Mouse (Mus musculus): Measurements from ENCODE around the gene Gm20696. TPM values are rescaled to one million over a fixed set of nuclear protein-coding genes. Genes with fewer than 3 reads are reported as not detected.

Gm20696 gene
- polyA plus RNA-seq, 1 experiment from 2014 or later = 2.3 TPM

- H3K27ac ChIP-seq (ENCODE audit: low read length) = no peak overlapping the region
- H3K27me3 ChIP-seq (ENCODE audit: control insufficient read depth, insufficient read depth, low read length) = no peaks in the 10 kb centered on the region
- H3K36me3 ChIP-seq (ENCODE audit: control insufficient read depth, insufficient read depth) = peaks cover 5% of the 10 kb centered on the region; the same call in 1 of the 2 replicates
- WGBS = 66% methylated on average over 14 of the region's 14 CpGs
- ATAC-seq (replicated peaks; ENCODE audit: extremely low read depth, insufficient read depth, low FRiP score) = no peak
- H3K4me1 ChIP-seq (ENCODE audit: control insufficient read depth, insufficient read depth, low read length) = peaks cover 3% of the 10 kb centered on the region; the same call in 1 of the 2 replicates
- H3K4me2 ChIP-seq (ENCODE audit: low read depth, low read length) = no peak overlapping the region
- no peak overlapping the region for H3K9ac ChIP-seq (ENCODE audit: low read length)
- H3K9me3 ChIP-seq (replicated peaks; ENCODE audit: control insufficient read depth, low read length) = no peaks in the 10 kb centered on the region; the same call in 1 of the 2 replicates
- no peak overlapping the region for H3K4me3 ChIP-seq (ENCODE audit: low read length)
Measured at GRCm38 (mm10) chr6:99309466-99310170, 357.0 kb downstream of the Gm20696 start.

GRCm38 (mm10) chr6:99305751-99306150 lies 360.8 kb downstream of the Gm20696 start:
- ATAC-seq (replicated peaks; ENCODE audit: extremely low read depth, insufficient read depth, low FRiP score) = no peak

GRCm38 (mm10) chr6:99305236-99305635 lies 361.4 kb downstream of the Gm20696 start:
- Histone ChIP-seq H3K27ac (ENCODE audit: low read length) (no peak overlapping the region), H3K4me3 (ENCODE audit: low read length) (no peak overlapping the region), H3K9me3 (replicated peaks; ENCODE audit: control insufficient read depth, low read length) (no peaks in the 10 kb centered on the region), H3K27me3 (ENCODE audit: control insufficient read depth, insufficient read depth, low read length) (no peaks in the 10 kb centered on the region), H3K4me1 (ENCODE audit: control insufficient read depth, insufficient read depth, low read length) (peaks cover 6% of the 10 kb centered on the region; the same call in 1 of the 2 replicates), H3K9ac (ENCODE audit: low read length) (no peak overlapping the region), H3K4me2 (ENCODE audit: low read depth, low read length) (no peak overlapping the region), H3K36me3 (ENCODE audit: control insufficient read depth, insufficient read depth) (peaks cover 5% of the 10 kb centered on the region; the same call in 1 of the 2 replicates)
- WGBS = 87% methylated on average over 3 of the region's 3 CpGs
- ATAC-seq (replicated peaks; ENCODE audit: extremely low read depth, insufficient read depth, low FRiP score) = no peak

More at GRCm38 (mm10) chr6:99305751-99306150, 360.8 kb downstream of the Gm20696 start:
- Histone ChIP-seq H3K9me3 (replicated peaks; ENCODE audit: control insufficient read depth, low read length) (no peaks in the 10 kb centered on the region), H3K4me2 (ENCODE audit: low read depth, low read length) (no peak overlapping the region), H3K4me1 (ENCODE audit: control insufficient read depth, insufficient read depth, low read length) (peaks cover 6% of the 10 kb centered on the region; the same call in 1 of the 2 replicates), H3K36me3 (ENCODE audit: control insufficient read depth, insufficient read depth) (peaks cover 5% of the 10 kb centered on the region; the same call in 1 of the 2 replicates), H3K27ac (ENCODE audit: low read length) (no peak overlapping the region), H3K27me3 (ENCODE audit: control insufficient read depth, insufficient read depth, low read length) (no peaks in the 10 kb centered on the region), H3K9ac (ENCODE audit: low read length) (no peak overlapping the region), H3K4me3 (ENCODE audit: low read length) (no peak overlapping the region)
- 84% methylated on average over 3 of the region's 3 CpGs for WGBS

GRCm38 (mm10) chr6:99302662-99303435 lies 363.7 kb downstream of the Gm20696 start:
- peaks cover 6% of the 10 kb centered on the region; the same call in 1 of the 2 replicates for H3K4me1 ChIP-seq (ENCODE audit: control insufficient read depth, insufficient read depth, low read length)
- no peak overlapping the region for H3K4me2 ChIP-seq (ENCODE audit: low read depth, low read length)
- H3K27ac ChIP-seq (ENCODE audit: low read length) = no peak overlapping the region
- WGBS = 74% methylated on average over 6 of the region's 6 CpGs
- no peak overlapping the region for H3K9ac ChIP-seq (ENCODE audit: low read length)
- no peak overlapping the region for H3K4me3 ChIP-seq (ENCODE audit: low read length)
- no peaks in the 10 kb centered on the region for H3K27me3 ChIP-seq (ENCODE audit: control insufficient read depth, insufficient read depth, low read length)
- H3K36me3 ChIP-seq (ENCODE audit: control insufficient read depth, insufficient read depth) = peaks cover 5% of the 10 kb centered on the region; the same call in 1 of the 2 replicates
- no peak for ATAC-seq (replicated peaks; ENCODE audit: extremely low read depth, insufficient read depth, low FRiP score)
- H3K9me3 ChIP-seq (replicated peaks; ENCODE audit: control insufficient read depth, low read length) = no peaks in the 10 kb centered on the region

- Histone ChIP-seq H3K4me1 (ENCODE audit: control insufficient read depth, insufficient read depth, low read length) (peaks cover 6% of the 10 kb centered on the region; the same call in 1 of the 2 replicates), H3K27ac (ENCODE audit: low read length) (no peak overlapping the region), H3K27me3 (ENCODE audit: control insufficient read depth, insufficient read depth, low read length) (no peaks in the 10 kb centered on the region), H3K9me3 (replicated peaks; ENCODE audit: control insufficient read depth, low read length) (no peaks in the 10 kb centered on the region), H3K4me2 (ENCODE audit: low read depth, low read length) (no peak overlapping the region), H3K36me3 (ENCODE audit: control insufficient read depth, insufficient read depth) (no peaks in the 10 kb centered on the region), H3K9ac (ENCODE audit: low read length) (no peak overlapping the region), H3K4me3 (ENCODE audit: low read length) (no peak overlapping the region)
- no peak for ATAC-seq (replicated peaks; ENCODE audit: extremely low read depth, insufficient read depth, low FRiP score)
- 59% methylated on average over 8 of the region's 8 CpGs for WGBS
Measured at GRCm38 (mm10) chr6:99301923-99302322, 364.7 kb downstream of the Gm20696 start.

- no peaks in the 10 kb centered on the region for H3K27me3 ChIP-seq (ENCODE audit: control insufficient read depth, insufficient read depth, low read length)
- 77% methylated on average over 6 of the region's 6 CpGs for whole genome bisulfite sequencing
- no peak for ATAC-seq (replicated peaks; ENCODE audit: extremely low read depth, insufficient read depth, low FRiP score)
- no peaks in the 10 kb centered on the region for H3K9me3 ChIP-seq (replicated peaks; ENCODE audit: control insufficient read depth, low read length)
- H3K36me3 ChIP-seq (ENCODE audit: control insufficient read depth, insufficient read depth) = no peaks in the 10 kb centered on the region
- H3K4me1 ChIP-seq (ENCODE audit: control insufficient read depth, insufficient read depth, low read length) = peaks cover 8% of the 10 kb centered on the region
- no peak overlapping the region for H3K27ac ChIP-seq (ENCODE audit: low read length)
- H3K4me2 ChIP-seq (ENCODE audit: low read depth, low read length) = no peak overlapping the region
- H3K4me3 ChIP-seq (ENCODE audit: low read length) = no peak overlapping the region
- H3K9ac ChIP-seq (ENCODE audit: low read length) = no peak overlapping the region
Measured at GRCm38 (mm10) chr6:99300235-99300634, 366.4 kb downstream of the Gm20696 start.

GRCm38 (mm10) chr6:99299196-99299595 lies 367.4 kb downstream of the Gm20696 start:
- ATAC-seq (replicated peaks; ENCODE audit: extremely low read depth, insufficient read depth, low FRiP score) = no peak
- H3K27me3 ChIP-seq (ENCODE audit: control insufficient read depth, insufficient read depth, low read length) = no peaks in the 10 kb centered on the region
- no peak overlapping the region for H3K9ac ChIP-seq (ENCODE audit: low read length)
- WGBS = 70% methylated on average over 14 of the region's 14 CpGs
- no peak overlapping the region for H3K27ac ChIP-seq (ENCODE audit: low read length)
- no peak overlapping the region for H3K4me3 ChIP-seq (ENCODE audit: low read length)
- H3K4me1 ChIP-seq (ENCODE audit: control insufficient read depth, insufficient read depth, low read length) = peaks cover 8% of the 10 kb centered on the region
- no peaks in the 10 kb centered on the region for H3K9me3 ChIP-seq (replicated peaks; ENCODE audit: control insufficient read depth, low read length)
- H3K4me2 ChIP-seq (ENCODE audit: low read depth, low read length) = no peak overlapping the region
- H3K36me3 ChIP-seq (ENCODE audit: control insufficient read depth, insufficient read depth) = no peaks in the 10 kb centered on the region

- 86% methylated on average over 5 of the region's 5 CpGs for WGBS
- Histone ChIP-seq H3K27me3 (ENCODE audit: control insufficient read depth, insufficient read depth, low read length) (no peaks in the 10 kb centered on the region), H3K9ac (ENCODE audit: low read length) (no peak overlapping the region; the same call in 1 of the 2 replicates), H3K4me1 (ENCODE audit: control insufficient read depth, insufficient read depth, low read length) (peaks cover 4% of the 10 kb centered on the region), H3K9me3 (replicated peaks; ENCODE audit: control insufficient read depth, low read length) (no peaks in the 10 kb centered on the region), H3K27ac (ENCODE audit: low read length) (no peak overlapping the region), H3K4me2 (ENCODE audit: low read depth, low read length) (no peak overlapping the region), H3K4me3 (ENCODE audit: low read length) (no peak overlapping the region), H3K36me3 (ENCODE audit: control insufficient read depth, insufficient read depth) (no peaks in the 10 kb centered on the region)
- no peak for ATAC-seq (replicated peaks; ENCODE audit: extremely low read depth, insufficient read depth, low FRiP score)
Measured at GRCm38 (mm10) chr6:99297535-99297934, 369.1 kb downstream of the Gm20696 start.

- H3K4me1 ChIP-seq (ENCODE audit: control insufficient read depth, insufficient read depth, low read length) = peaks cover 2% of the 10 kb centered on the region; the same call in 1 of the 2 replicates
- ATAC-seq (replicated peaks; ENCODE audit: extremely low read depth, insufficient read depth, low FRiP score) = no peak
- no peak overlapping the region for H3K4me2 ChIP-seq (ENCODE audit: low read depth, low read length)
- no peak overlapping the region for H3K4me3 ChIP-seq (ENCODE audit: low read length)
- peak overlapping the region; percentile 51; the same call in 1 of the 2 replicates for H3K27ac ChIP-seq (ENCODE audit: low read length)
- H3K36me3 ChIP-seq (ENCODE audit: control insufficient read depth, insufficient read depth) = no peaks in the 10 kb centered on the region
- H3K27me3 ChIP-seq (ENCODE audit: control insufficient read depth, insufficient read depth, low read length) = no peaks in the 10 kb centered on the region
- WGBS = 57% methylated on average over 8 of the region's 8 CpGs
- no peak overlapping the region for H3K9ac ChIP-seq (ENCODE audit: low read length)
- no peaks in the 10 kb centered on the region for H3K9me3 ChIP-seq (replicated peaks; ENCODE audit: control insufficient read depth, low read length)
Measured at GRCm38 (mm10) chr6:99295495-99295894, 371.1 kb downstream of the Gm20696 start.

Data from heart, embryonic 16.5 days (tissue).